Mouse (Mus musculus) splenic B cell, adult 2 months (primary cell): ENCODE data around the gene Parn.

Experiments
- DNase-seq: peaks from one replicate; pipeline ENCODE4 v3.0.0-alpha.2; 2011; ENCODE audit warnings: low read depth, low spot score
- H3K27me3 ChIP-seq: 2 replicates; pipeline ENCODE4 v1.6.1; 2012; ENCODE audit warnings: mild to moderate bottlenecking, low read length, moderate library complexity, mixed read lengths; ENCODE audit not compliant: control insufficient read depth, poor library complexity, insufficient read depth, severe bottlenecking
- H3K36me3 ChIP-seq: 2 replicates; pipeline ENCODE4 v1.6.1; 2012; ENCODE audit warnings: mild to moderate bottlenecking, low read length, moderate library complexity, mixed read lengths; ENCODE audit not compliant: control insufficient read depth, poor library complexity, insufficient read depth, severe bottlenecking

Parn gene

DNA sequence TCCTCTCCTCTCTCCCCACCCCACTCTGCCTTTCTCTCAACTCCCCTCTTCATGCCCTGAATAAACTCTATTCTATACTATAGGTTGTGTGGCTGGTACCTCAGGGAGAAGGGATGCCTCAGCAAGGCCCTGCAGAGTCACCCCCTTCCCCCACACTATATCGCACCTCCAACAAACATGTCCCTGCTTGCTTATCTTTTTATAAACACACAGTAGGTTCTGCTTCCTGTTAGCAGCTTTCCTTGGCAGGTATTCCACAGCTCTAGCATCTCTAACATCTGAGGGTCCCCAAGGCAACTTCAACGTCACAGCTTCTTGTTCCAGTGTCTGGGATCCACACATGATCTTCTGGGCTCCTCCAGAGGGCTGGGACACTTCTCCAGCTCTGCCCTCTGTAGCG lies 117.3 kb downstream of the Parn start:
- DNase-seq, result no peak
- Histone ChIP-seq H3K36me3 (peaks cover 6% of the 10 kb centered on the region), H3K27me3 (no peaks in the 10 kb centered on the region)

DNA sequence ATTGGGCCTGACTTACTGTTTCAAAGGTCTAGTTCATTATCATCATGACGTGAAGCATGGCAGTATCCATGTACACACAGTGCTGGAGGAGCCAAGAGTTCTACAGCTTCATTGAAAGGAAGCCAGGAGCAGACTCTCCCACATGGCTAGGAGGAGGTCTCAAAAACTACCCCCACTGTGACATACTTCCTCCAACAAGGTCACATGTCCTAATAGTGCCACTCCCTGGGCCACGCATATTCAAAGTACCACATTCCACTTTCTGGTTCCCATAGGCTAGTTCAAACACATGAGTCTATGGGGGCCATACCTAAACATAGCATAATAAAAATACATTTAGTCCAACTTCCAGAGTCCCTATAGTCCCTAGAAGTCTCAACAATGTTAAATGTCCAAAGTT lies 118.0 kb downstream of the Parn start:
- peaks cover 6% of the 10 kb centered on the region for H3K36me3 ChIP-seq
- DNase-seq, result no peak
- no peaks in the 10 kb centered on the region for H3K27me3 ChIP-seq

DNA sequence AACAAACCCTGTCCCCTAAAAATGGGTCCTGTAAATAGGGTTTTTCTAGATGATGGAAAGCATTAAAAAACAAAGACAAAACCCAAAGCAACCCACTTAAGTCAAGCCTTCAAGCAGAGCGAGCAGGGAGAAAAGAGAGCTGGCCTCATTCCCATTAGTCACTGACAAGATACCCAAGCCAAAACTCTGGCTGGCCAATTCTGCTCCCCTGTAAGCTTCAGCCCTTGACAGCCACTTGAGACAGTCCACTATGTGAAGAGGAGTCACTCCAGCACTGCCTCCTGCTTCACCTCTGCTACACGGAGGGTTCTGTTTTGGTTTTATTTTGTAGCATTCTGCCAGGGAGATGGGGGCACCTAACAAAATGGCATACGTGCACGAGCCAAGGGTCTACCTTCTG lies 126.2 kb downstream of the Parn start:
- Histone ChIP-seq H3K27me3 (no peaks in the 10 kb centered on the region), H3K36me3 (peaks cover 9% of the 10 kb centered on the region)
- no peak for DNase-seq

DNA sequence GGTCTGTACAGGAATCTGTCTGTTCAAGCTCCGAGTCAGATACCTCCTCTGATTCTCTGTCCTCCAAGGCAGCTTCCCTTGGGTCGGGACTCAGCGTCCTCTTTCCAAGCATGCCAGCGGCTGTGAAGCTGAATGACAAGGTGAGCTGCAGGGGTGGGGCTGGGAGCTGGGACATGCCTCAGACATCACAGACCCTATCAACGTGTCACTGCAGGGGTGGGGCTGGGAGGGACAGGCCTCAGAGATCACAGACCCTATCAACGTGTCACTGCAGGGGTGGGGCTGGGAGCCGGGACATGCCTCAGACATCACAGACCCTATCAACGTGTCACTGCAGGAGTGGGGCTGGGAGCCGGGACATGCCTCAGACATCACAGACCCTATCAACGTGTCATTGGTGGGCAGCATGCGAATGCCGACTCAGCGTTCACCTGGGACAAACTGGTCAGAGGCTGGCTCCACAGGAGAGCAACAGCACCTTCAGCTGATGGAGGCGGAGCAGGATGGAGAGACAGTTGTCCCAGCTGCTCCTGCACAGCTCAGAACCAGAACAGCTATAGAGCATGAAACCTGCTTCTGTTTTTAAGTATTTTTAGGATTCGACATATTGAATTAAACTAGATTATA lies 126.7 kb downstream of the Parn start:
- DNase-seq, result no peak
- Histone ChIP-seq H3K36me3 (peaks cover 7% of the 10 kb centered on the region), H3K27me3 (no peaks in the 10 kb centered on the region)

DNA sequence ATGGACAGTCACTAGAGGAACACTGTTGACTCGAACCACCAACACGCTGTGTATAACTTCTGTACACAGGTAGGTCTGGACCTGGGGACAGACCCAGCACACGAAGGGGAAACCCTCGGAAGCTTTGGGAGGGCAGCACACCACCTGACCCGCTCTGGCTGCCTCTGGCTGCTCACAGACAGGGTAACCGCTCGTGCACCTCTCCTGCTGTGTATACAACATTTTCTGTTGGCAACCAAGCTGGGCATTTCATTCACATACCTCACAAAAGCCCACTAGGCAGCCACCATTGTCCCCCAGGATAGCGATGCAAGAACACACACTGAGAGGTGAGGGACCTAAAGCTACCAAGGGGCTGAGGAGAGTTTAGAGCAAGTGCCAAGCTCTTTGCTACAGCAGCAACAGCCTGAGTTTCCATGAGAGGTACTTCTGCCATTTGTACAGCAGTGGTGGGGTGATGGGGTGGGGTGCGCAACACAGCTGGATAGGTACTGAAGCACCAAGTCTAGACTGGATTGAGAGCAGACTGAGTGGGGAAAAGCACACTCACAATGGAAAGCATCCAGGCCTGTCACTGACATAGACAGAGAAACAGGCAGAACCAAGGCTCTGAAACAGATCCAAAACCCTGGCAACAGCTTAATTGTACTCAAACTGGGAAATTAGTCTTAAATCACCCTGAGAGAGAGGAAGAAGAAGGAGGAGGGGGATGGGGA lies 128.9 kb downstream of the Parn start:
- DNase-seq, result no peak
- H3K27me3 ChIP-seq, result no peaks in the 10 kb centered on the region
- H3K36me3 ChIP-seq, result peaks cover 4% of the 10 kb centered on the region

DNA sequence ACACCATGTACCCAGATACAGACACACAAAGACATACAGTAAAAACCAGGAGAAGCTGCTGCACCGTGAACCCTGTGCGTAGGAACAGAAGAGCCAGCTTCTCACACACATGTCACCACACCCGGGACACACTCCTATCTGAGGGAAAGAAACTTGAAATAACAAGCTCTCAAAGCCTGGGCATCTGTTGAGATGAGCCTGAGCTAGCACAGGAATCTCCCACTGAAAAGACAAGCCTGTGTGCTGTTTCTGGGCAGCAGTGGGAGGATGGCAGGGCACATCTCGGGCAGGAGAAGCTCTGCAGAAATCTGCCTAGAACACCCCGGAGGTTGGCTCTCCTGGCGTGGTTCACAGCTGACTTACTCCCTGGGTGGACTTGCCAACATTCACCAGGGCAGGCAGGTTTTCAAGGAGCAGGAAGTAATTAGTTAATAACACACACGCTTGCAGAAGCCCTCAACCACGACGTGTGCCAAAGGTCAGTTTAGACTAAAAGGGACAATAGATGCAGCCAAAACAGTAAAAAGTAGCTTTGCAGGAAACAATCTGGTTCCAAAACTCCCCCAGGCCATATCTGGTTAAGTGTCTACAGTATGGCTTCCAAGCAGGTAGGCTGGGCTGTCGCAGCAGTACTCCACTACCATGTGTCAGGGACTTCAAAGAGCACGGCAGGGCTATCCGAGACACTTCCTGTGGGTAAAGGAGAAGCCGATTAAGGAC lies 129.6 kb downstream of the Parn start:
- Histone ChIP-seq H3K36me3 (peaks cover 4% of the 10 kb centered on the region), H3K27me3 (no peaks in the 10 kb centered on the region)
- no peak for DNase-seq

DNA sequence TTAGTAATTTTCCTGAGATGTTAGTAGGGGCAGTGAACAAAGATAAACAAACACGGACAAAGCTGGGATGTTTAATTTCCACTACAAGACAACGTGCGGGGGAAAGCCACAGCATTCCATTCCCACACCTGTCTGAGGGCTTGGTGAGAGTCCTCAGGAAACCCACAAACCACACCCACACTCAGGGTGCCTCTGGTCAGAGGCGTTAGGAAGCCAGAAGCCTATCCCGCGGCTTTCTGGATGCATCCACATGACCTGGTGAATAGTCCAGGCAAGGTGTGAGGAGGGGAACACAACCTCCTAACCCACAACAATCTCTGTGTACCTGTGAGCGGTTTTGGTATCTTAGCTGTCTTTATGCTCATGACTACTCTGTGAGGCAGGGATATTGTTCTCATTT lies 131.6 kb downstream of the Parn start:
- DNase-seq, result no peak
- no peaks in the 10 kb centered on the region for H3K27me3 ChIP-seq
- peaks cover 4% of the 10 kb centered on the region for H3K36me3 ChIP-seq

DNA sequence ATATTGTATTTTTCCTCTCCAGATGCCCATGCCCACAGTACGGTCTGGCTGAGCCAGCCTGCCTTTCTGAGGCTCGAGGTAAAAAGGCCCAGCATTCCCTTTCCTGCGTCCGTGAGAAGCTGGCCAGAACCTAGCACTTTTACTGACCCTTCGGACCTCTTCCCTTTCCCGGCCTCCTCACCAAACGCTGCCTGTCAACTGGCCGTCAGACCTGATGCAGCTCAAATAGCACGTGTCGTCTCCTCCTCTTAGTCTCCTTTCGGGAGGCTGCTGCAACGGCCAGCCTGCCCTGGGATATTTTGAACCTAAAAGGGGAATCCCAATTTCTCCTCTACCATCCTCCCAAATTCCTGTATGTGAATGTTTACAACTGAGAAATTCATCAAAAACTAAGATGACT lies 132.1 kb downstream of the Parn start:
- peaks cover 4% of the 10 kb centered on the region for H3K36me3 ChIP-seq
- H3K27me3 ChIP-seq, result no peaks in the 10 kb centered on the region
- no peak for DNase-seq

DNA sequence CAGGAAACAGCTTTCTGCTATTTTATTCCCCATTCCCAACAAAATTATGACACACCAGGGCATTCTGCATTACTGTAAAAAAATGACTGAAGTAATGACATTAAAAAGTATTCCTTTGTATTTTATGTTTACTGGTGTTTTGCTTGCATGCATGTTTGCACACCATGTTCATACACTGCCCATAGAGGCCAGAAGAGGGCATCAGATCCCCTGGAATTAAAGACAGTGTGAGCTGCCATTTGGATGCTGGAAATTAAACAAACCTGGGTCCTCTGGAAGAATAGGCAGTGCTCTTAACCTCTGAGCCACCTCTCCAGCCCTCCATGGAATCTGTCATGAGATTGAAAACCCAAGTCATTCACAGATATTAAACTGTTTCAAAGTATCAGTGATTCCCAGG lies 135.1 kb downstream of the Parn start:
- DNase-seq, result peak; percentile 37
- Histone ChIP-seq H3K36me3 (peaks cover 4% of the 10 kb centered on the region), H3K27me3 (no peaks in the 10 kb centered on the region)

DNA sequence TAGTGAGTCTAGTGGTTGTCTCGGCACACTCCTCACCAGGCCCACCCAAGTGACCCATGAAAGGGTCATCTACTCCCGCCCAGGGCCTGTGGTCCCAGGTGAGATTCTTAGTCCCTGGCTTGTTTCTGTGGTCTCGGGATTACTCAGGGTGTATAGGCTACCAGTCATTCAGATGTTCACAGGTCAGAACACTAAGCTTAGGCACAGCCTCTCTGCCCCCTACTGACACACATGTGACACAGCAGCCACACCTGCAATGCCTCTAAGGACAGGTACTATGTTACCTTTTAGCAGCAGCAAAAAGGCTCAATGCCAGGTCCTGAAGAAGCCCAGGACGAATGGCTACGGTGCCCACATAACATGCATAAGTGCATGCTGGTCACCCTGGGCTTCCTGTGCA lies 136.7 kb downstream of the Parn start:
- no peak for DNase-seq
- Histone ChIP-seq H3K27me3 (no peaks in the 10 kb centered on the region), H3K36me3 (no peaks in the 10 kb centered on the region)

DNA sequence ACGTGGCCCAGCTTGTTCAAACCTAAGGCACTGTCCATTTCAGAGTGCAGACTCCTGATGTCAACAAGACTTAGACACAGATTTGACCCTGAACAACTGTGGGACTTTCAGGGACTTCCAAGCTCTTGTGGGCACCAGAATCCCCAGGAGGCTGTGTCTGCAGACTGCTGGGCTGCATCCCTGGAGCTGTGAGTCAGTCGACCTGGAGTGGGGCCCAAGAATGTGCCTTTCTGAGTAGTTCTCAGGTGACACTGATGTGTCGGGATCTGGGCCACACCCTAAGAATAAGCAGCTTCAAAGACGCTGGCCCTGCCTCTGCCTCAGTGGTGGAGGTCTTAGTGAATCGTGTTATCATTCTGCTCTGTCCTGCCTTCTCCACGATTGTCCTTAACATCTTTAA lies 146.6 kb downstream of the Parn start:
- Histone ChIP-seq H3K36me3 (no peaks in the 10 kb centered on the region), H3K27me3 (no peaks in the 10 kb centered on the region; the same call in 1 of the 2 replicates)
- DNase-seq, result no peak

DNA sequence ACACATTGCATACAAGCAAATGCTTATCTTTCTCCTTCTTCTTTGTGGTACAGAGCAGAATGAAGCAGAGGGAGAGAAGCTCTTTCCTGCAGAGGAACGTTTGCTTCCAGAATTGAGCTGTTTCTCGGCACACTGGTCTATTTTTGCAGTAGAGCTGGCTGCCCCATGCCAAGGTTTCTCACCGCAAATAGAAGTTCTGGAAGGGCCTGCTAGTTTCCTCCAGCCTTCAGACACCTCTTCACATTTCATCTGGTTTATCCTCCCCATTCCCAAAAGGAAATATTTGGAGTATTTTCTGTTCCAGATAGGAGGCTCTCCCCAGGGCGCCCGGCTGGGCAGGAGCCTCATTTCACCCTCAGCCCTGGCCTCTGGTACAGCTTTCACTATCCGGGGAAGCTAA lies 147.7 kb downstream of the Parn start:
- Histone ChIP-seq H3K27me3 (no peaks in the 10 kb centered on the region; the same call in 1 of the 2 replicates), H3K36me3 (no peaks in the 10 kb centered on the region)
- no peak for DNase-seq

DNA sequence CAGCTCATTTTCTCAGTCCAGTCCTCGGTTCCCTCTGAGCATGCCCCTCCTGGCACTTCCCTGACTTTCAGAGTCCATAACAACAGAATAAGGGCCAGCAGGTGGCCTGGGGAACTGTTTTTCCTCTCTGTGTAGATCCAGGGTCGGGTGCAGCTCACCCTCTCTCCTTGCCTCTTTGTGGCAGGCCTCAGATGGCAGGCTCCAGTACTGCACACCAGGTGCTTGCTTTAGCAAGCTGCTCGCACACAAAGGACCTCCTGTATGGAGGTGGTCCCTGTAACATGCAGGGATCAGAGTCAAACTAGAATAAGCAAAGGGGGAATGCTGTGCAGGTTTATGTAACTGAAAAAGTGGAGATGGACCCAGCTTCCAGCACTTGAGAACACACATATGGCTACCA lies 151.8 kb downstream of the Parn start:
- DNase-seq, result no peak
- Histone ChIP-seq H3K36me3 (no peaks in the 10 kb centered on the region), H3K27me3 (no peaks in the 10 kb centered on the region; the same call in 1 of the 2 replicates)

DNA sequence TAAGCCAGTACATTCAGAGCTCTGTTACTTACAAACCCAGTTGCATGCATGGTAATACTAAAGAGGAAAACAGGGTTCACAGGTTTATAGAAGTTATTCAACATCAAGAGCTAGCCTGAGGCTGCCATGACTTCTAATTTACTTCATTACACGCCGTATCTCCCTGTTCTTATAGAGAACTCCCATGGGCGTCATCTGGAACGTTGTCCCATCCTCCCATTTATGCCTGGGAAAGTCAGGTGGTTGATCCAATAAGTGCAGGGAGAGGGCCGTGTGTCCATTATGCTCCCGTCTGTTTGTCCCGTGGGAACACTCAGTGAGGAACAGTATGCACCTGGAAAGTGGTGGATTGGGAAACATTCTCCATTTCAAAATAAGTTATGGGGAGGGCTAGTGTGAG lies 152.4 kb downstream of the Parn start:
- H3K27me3 ChIP-seq, result no peaks in the 10 kb centered on the region; the same call in 1 of the 2 replicates
- DNase-seq, result no peak
- no peaks in the 10 kb centered on the region for H3K36me3 ChIP-seq

DNA sequence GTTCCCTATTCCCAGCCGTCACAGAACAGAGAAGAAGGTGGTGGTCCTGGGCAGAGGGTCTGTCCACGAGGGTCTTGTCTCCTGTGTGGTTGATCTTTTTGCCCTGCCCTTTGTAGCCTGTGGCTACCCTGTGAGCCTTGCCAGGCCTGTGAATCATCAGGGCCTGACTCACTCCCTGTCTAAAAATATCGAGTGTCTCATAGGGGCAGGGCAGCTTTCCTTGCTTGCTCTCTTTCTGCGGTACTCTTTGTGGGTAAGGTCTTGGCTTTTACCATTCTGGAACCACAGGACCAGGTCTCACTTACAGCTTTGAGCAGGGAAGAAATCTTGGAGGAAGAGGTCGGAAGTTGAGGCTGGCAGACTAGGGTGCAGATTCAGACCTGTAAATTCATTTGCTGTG lies 162.9 kb downstream of the Parn start:
- DNase-seq, result no peak
- Histone ChIP-seq H3K36me3 (no peaks in the 10 kb centered on the region), H3K27me3 (no peaks in the 10 kb centered on the region)
